Comparison of ENCODE assay signal across 8 mouse cellular contexts in genomic region chr15:93335821-93336657, GRCm38 (mm10). TPM values are rescaled to one million over a fixed set of nuclear protein-coding genes. Genes with fewer than 3 reads are reported as not detected.
DNase-seq lines count a peak whose midpoint lies in the region; ATAC-seq and TF ChIP-seq lines count a peak whose summit lies in the region.

No protein-coding gene starts in this region.

- peaks cover 7% of the 10 kb centered on the region for H3K4me1 ChIP-seq in limb, embryonic 15.5 days
- H3K4me1 ChIP-seq in midbrain, postnatal 0 days (ENCODE audit: insufficient read depth, low read length): no peaks in the 10 kb centered on the region
- H3K4me1 ChIP-seq in stomach, postnatal 0 days (replicated peaks; ENCODE audit: control insufficient read depth, insufficient read depth): no peaks in the 10 kb centered on the region

- H3K9me3 ChIP-seq in limb, embryonic 15.5 days: no peaks in the 10 kb centered on the region
- no peaks in the 10 kb centered on the region for H3K9me3 ChIP-seq in midbrain, postnatal 0 days (ENCODE audit: low read length)
- no peaks in the 10 kb centered on the region for H3K9me3 ChIP-seq in stomach, postnatal 0 days (ENCODE audit: control insufficient read depth, low read length)

- peak; percentile 11; the same call in 1 of the 2 replicates for TF ChIP-seq CTCF in midbrain, postnatal 0 days (IDR thresholded peaks at IDR 0.05)
- peak; percentile 13; the same call in 1 of the 2 replicates for TF ChIP-seq CTCF in stomach, postnatal 0 days (IDR thresholded peaks at IDR 0.05; ENCODE audit: low read depth)

- intact Hi-C loops in gastrocnemius, postnatal 14 days (cut with DNase I; ENCODE audit: low total_unique reads): loop anchor here (10.0 kb wide), 1 partner anchor 71 kb away; no protein-coding TSS in a partner anchor

- peak overlapping the region; percentile 90 for H3K4me2 ChIP-seq in limb, embryonic 15.5 days
- H3K4me2 ChIP-seq in midbrain, postnatal 0 days (ENCODE audit: low read depth, low read length, poor library complexity, severe bottlenecking): peak overlapping the region; percentile 83
- H3K4me2 ChIP-seq in stomach, postnatal 0 days (replicated peaks; ENCODE audit: low read depth): peak overlapping the region; percentile 79

- H3K27me3 ChIP-seq in limb, embryonic 15.5 days: no peaks in the 10 kb centered on the region
- no peaks in the 10 kb centered on the region for H3K27me3 ChIP-seq in midbrain, postnatal 0 days (ENCODE audit: insufficient read depth, low read length)
- no peaks in the 10 kb centered on the region for H3K27me3 ChIP-seq in stomach, postnatal 0 days (ENCODE audit: control insufficient read depth, insufficient read depth, low read length)

- ATAC-seq in inflammation-experienced regulatory T-cells, adult 6 months: peak; percentile 35
- peak; percentile 30; the same call in 1 of the 2 replicates for ATAC-seq in limb, embryonic 15.5 days (ENCODE audit: insufficient number of reproducible peaks, low FRiP score, low TSS enrichment, low read depth)
- peak; percentile 62 for ATAC-seq in midbrain, postnatal 0 days (ENCODE audit: low FRiP score)
- peak; percentile 62 for ATAC-seq in stomach, postnatal 0 days (ENCODE audit: low FRiP score, low TSS enrichment)

- peak overlapping the region; percentile 86 for H3K9ac ChIP-seq in limb, embryonic 15.5 days
- peak overlapping the region; percentile 92 for H3K9ac ChIP-seq in midbrain, postnatal 0 days (replicated peaks; ENCODE audit: low read length, poor library complexity, severe bottlenecking)
- peak overlapping the region; percentile 87 for H3K9ac ChIP-seq in stomach, postnatal 0 days (ENCODE audit: low read length)

- H3K4me3 ChIP-seq in limb, embryonic 15.5 days: peak overlapping the region; percentile 88
- peak overlapping the region; percentile 92 for H3K4me3 ChIP-seq in midbrain, postnatal 0 days (ENCODE audit: low read depth, low read length)
- peak overlapping the region; percentile 72 for H3K4me3 ChIP-seq in stomach, postnatal 0 days (ENCODE audit: low read depth, low read length)

- WGBS in limb, embryonic 15.5 days: under 1% methylated on average over 73 of the region's 110 CpGs
- whole genome bisulfite sequencing in midbrain, postnatal 0 days: under 1% methylated on average over 21 of the region's 110 CpGs
- WGBS in stomach, postnatal 0 days: under 1% methylated on average over 55 of the region's 110 CpGs

- no peaks in the 10 kb centered on the region; the same call in 1 of the 2 replicates for H3K36me3 ChIP-seq in limb, embryonic 15.5 days
- H3K36me3 ChIP-seq in midbrain, postnatal 0 days (ENCODE audit: insufficient read depth, low read length): no peaks in the 10 kb centered on the region; the same call in none of the 2 replicates
- H3K36me3 ChIP-seq in stomach, postnatal 0 days (ENCODE audit: control insufficient read depth, insufficient read depth, low read length): no peaks in the 10 kb centered on the region

- H3K27ac ChIP-seq in limb, embryonic 15.5 days: peak overlapping the region; percentile 90
- H3K27ac ChIP-seq in midbrain, postnatal 0 days (ENCODE audit: low read depth, low read length): peak overlapping the region; percentile 88
- H3K27ac ChIP-seq in stomach, postnatal 0 days (replicated peaks): peak overlapping the region; percentile 96

- TF ChIP-seq EP300 in stomach, postnatal 0 days (optimal IDR thresholded peaks at IDR 0.05): no peak

- peak; percentile 11 for DNase-seq in ovary, postnatal 10 days (ENCODE audit: low spot score)
- DNase-seq in ovary, adult 18-20 months (ENCODE audit: low spot score): no peak
- peak; percentile 70 to 71 for DNase-seq in cerebellum, postnatal 10 days
- peak; percentile 54 for DNase-seq in gastrocnemius, postnatal 14 days
- DNase-seq in midbrain, postnatal 0 days (ENCODE audit: low spot score): peak; percentile 56
- DNase-seq in stomach, postnatal 0 days (ENCODE audit: low spot score): peak; percentile 65

RNA-seq across cellular contexts. Expression of gene Yaf2, which starts 0.7 kb away (rescaled TPM):
- 10 to 100 TPM; 10.9 to 14.1 TPM for total RNA-seq in gastrocnemius, postnatal 14 days (2021)
- 10 to 100 TPM; 25.6 to 36.2 (median 33.0) TPM for polyA plus RNA-seq in inflammation-experienced regulatory T-cells, adult 6 months (2017; shearing (Covaris generic))
- 58.6 and 65.7 TPM in 2 replicates for polyA plus RNA-seq in limb, embryonic 15.5 days (2015; fragmentation: Nextera tagmentation; extraction: Ambion mirVana)
- total RNA-seq in midbrain, postnatal 0 days (2014; rRNA removed): 90.5 TPM in 2 replicates
- polyA plus RNA-seq in midbrain, postnatal 0 days (2015; fragmentation: Nextera tagmentation; extraction: Ambion mirVana): 155 and 157 TPM in 2 replicates
- 44.7 and 46.7 TPM in 2 replicates for polyA plus RNA-seq in stomach, postnatal 0 days (2015; fragmentation: Nextera tagmentation; extraction: Ambion mirVana)
